Mouse (Mus musculus) kidney, adult 8-10 months (tissue): ENCODE results near the gene Doc2b.
"Not testable (repeated sequence)": the region's sequence is repeated elsewhere in the genome, so short reads cannot be mapped to it uniquely, and the experiment has no call there.

Experiments used
- DNase-seq, 2 experiments: peaks; one replicate each; pipeline ENCODE4 v3.0.0; 2022

Gene Doc2b

GRCm38 (mm10) chr11:75733227-75733940 is 62.5 kb downstream of the Doc2b start:
- DNase-seq: peak; percentile 43 to 62

GRCm38 (mm10) chr11:75732434-75733226 is 63.2 kb downstream of the Doc2b start, which contains the start of gene Ywhae:
Gene Ywhae (plus strand): TSS chr11:75732869.
- peak; percentile 88 to 91 for DNase-seq

- not testable (repeated sequence) for DNase-seq
Observed at GRCm38 (mm10) chr11:75727659-75728058, 68.2 kb downstream of the Doc2b start.

- DNase-seq: no peak
Observed at GRCm38 (mm10) chr11:75727168-75727567, 68.7 kb downstream of the Doc2b start.

- DNase-seq: no peak
Observed at GRCm38 (mm10) chr11:75722339-75722738, 73.5 kb downstream of the Doc2b start.
